Mouse (Mus musculus): ENCODE results near the gene Foxl2. TPM values are rescaled to one million over a fixed set of nuclear protein-coding genes. Genes with fewer than 3 reads are reported as not detected.

Foxl2 gene
- total RNA-seq, 1 experiment from 2014 or later, result not detected

Other genes with a start within 250 kb of the Foxl2 start
- not detected in 2 replicates for gene Prr23a1, start 112.8 kb upstream of the Foxl2 start, total RNA-seq (2021)
- not detected in 2 replicates for gene Prr23a2, start 98.8 kb upstream of the Foxl2 start, total RNA-seq (2021)
- not detected in 2 replicates for gene Prr23a3, start 90.5 kb upstream of the Foxl2 start, total RNA-seq (2021)
- not detected in 2 replicates for gene 7420426K07Rik, start 52.2 kb upstream of the Foxl2 start, total RNA-seq (2021)
- gene Faim, start 31.1 kb downstream of the Foxl2 start, total RNA-seq (2021), result 25.5 and 29.5 TPM in 2 replicates
- gene Gm1123, start 80.4 kb downstream of the Foxl2 start, total RNA-seq (2021), result not detected in 2 replicates
- gene Pik3cb, start 185.3 kb downstream of the Foxl2 start, total RNA-seq (2021), result 15.0 and 15.2 TPM in 2 replicates